Mouse (Mus musculus) neural tube, embryonic 15.5 days (tissue): Measurements from ENCODE around the gene Erc2. TPM values are rescaled to one million over a fixed set of nuclear protein-coding genes. Genes with fewer than 3 reads are reported as not detected.

ENCODE experiments used
- ATAC-seq: fragments of 200-750 bp; cut with Nextera tagmentation; 2 replicates; pipeline ENCODE4 v1.8.0; 2017; ENCODE audit warnings: mild to moderate bottlenecking, moderate TSS enrichment, moderate library complexity; ENCODE audit not compliant: low FRiP score
- H3K27ac ChIP-seq: fragments of 300-500 bp; sonication (generic); replicated peaks from 2 replicates; pipeline ENCODE4 v1.5.1; 2015; ENCODE audit warnings: mild to moderate bottlenecking, inconsistent platforms
- H3K27me3 ChIP-seq: fragments of 300-500 bp; sonication (generic); replicated peaks from 2 replicates; pipeline ENCODE4 v1.6.1; 2015; ENCODE audit warnings: inconsistent platforms
- H3K36me3 ChIP-seq: fragments of 300-500 bp; sonication (generic); 2 replicates; pipeline ENCODE4 v1.6.1; 2015; ENCODE audit warnings: inconsistent platforms
- H3K4me1 ChIP-seq: fragments of 300-500 bp; sonication (generic); 2 replicates; pipeline ENCODE4 v1.6.1; 2015; ENCODE audit warnings: inconsistent platforms
- H3K4me2 ChIP-seq: fragments of 300-500 bp; sonication (generic); 2 replicates; pipeline ENCODE4 v1.6.1; 2015; ENCODE audit warnings: inconsistent platforms, mild to moderate bottlenecking, moderate library complexity
- H3K4me3 ChIP-seq: fragments of 300-500 bp; sonication (generic); replicated peaks from 2 replicates; pipeline ENCODE4 v1.5.1; 2015; ENCODE audit warnings: mild to moderate bottlenecking, inconsistent platforms
- H3K9ac ChIP-seq: fragments of 300-500 bp; sonication (generic); replicated peaks from 2 replicates; pipeline ENCODE4 v1.6.1; 2015; ENCODE audit warnings: mild to moderate bottlenecking, inconsistent platforms
- H3K9me3 ChIP-seq: fragments of 300-500 bp; sonication (generic); replicated peaks from 2 replicates; pipeline ENCODE4 v1.6.1; 2016; ENCODE audit warnings: inconsistent platforms
- WGBS: fragments of 180-500 bp; shearing (Covaris S2); methylation state at CpG from one replicate; pipeline ENCODE4 v1.1.7; 2015; ENCODE audit warnings: mixed read lengths; 5-methylcytosine and 5-hydroxymethylcytosine counted together
- polyA plus RNA-seq: library from polyadenylated mRNA; unstranded; fragments of >200 nt; fragmentation: Nextera tagmentation; extraction: Ambion mirVana; gene quantifications from 2 replicates; pipeline ENCODE4 v1.2.1, GENCODE M21; 2015

Gene Erc2
- polyA plus RNA-seq, 1 experiment from 2014 or later: 80.3 TPM

GRCm38 (mm10) chr14:28278951-28279350, 656.7 kb downstream of the Erc2 start:
- 91% methylated on average over 6 of the region's 6 CpGs for WGBS

GRCm38 (mm10) chr14:28280376-28280775, 658.1 kb downstream of the Erc2 start:
- no peaks in the 10 kb centered on the region for H3K36me3 ChIP-seq
- no peak overlapping the region for H3K4me2 ChIP-seq
- H3K27me3 ChIP-seq: no peaks in the 10 kb centered on the region
- no peak overlapping the region for H3K9ac ChIP-seq
- no peak for ATAC-seq
- H3K9me3 ChIP-seq: no peaks in the 10 kb centered on the region
- H3K4me3 ChIP-seq: no peak overlapping the region
- 78% methylated on average over 1 of the region's 1 CpGs for WGBS
- no peak overlapping the region for H3K27ac ChIP-seq
- no peaks in the 10 kb centered on the region for H3K4me1 ChIP-seq

More at GRCm38 (mm10) chr14:28278951-28279350, 656.7 kb downstream of the Erc2 start:
- Histone ChIP-seq H3K27ac (no peak overlapping the region), H3K4me1 (no peaks in the 10 kb centered on the region), H3K9ac (no peak overlapping the region), H3K4me2 (no peak overlapping the region), H3K36me3 (no peaks in the 10 kb centered on the region), H3K4me3 (no peak overlapping the region), H3K27me3 (no peaks in the 10 kb centered on the region), H3K9me3 (no peaks in the 10 kb centered on the region)
- ATAC-seq: no peak

- Histone ChIP-seq H3K4me1 (no peaks in the 10 kb centered on the region), H3K9me3 (no peaks in the 10 kb centered on the region), H3K36me3 (no peaks in the 10 kb centered on the region), H3K9ac (no peak overlapping the region), H3K27me3 (no peaks in the 10 kb centered on the region), H3K4me3 (no peak overlapping the region), H3K4me2 (no peak overlapping the region), H3K27ac (no peak overlapping the region)
- WGBS: 100% methylated on average over 1 of the region's 1 CpGs
- no peak for ATAC-seq
Observed at GRCm38 (mm10) chr14:28283319-28284095, 661.3 kb downstream of the Erc2 start.

- Histone ChIP-seq H3K4me1 (no peaks in the 10 kb centered on the region), H3K36me3 (no peaks in the 10 kb centered on the region)
- ATAC-seq: no peak
Observed at GRCm38 (mm10) chr14:28286511-28286910, 664.3 kb downstream of the Erc2 start.

GRCm38 (mm10) chr14:28288196-28288595, 666.0 kb downstream of the Erc2 start:
- H3K27me3 ChIP-seq: no peaks in the 10 kb centered on the region
- H3K4me2 ChIP-seq: no peak overlapping the region
- no peak overlapping the region for H3K9ac ChIP-seq
- H3K9me3 ChIP-seq: no peaks in the 10 kb centered on the region
- WGBS: 92% methylated on average over 2 of the region's 2 CpGs
- H3K4me1 ChIP-seq: no peaks in the 10 kb centered on the region
- no peaks in the 10 kb centered on the region for H3K36me3 ChIP-seq
- no peak overlapping the region for H3K4me3 ChIP-seq
- no peak for ATAC-seq
- H3K27ac ChIP-seq: no peak overlapping the region

More at GRCm38 (mm10) chr14:28286511-28286910, 664.3 kb downstream of the Erc2 start:
- Histone ChIP-seq H3K9ac (no peak overlapping the region), H3K27me3 (no peaks in the 10 kb centered on the region), H3K4me3 (no peak overlapping the region), H3K9me3 (no peaks in the 10 kb centered on the region), H3K4me2 (no peak overlapping the region), H3K27ac (no peak overlapping the region)

- no peaks in the 10 kb centered on the region for H3K36me3 ChIP-seq
Observed at GRCm38 (mm10) chr14:28288926-28289325, 666.7 kb downstream of the Erc2 start.

DNA sequence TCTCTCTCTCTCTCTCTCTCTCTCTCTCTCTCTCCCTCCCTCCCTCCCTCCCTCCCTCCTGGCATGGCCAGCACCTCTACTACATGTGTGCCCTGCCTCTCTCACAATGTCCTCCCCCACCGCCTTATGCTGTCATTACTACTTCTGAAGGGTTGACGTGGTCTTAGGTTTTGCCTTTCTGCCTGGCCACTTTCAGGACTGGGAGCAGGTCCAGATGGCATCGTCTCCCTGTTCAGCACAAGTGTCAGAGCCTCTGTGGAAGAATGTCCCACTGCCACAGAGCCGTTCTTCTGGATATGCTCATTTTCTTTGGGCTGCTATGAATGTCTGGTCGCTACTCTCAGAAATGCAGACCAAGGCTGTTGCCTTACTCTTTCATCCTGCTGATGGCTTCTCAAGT, 671.7 kb downstream of the Erc2 start:
- H3K4me1 ChIP-seq: no peaks in the 10 kb centered on the region
- no peak for ATAC-seq
- H3K9me3 ChIP-seq: no peaks in the 10 kb centered on the region
- WGBS: 88% methylated on average over 5 of the region's 5 CpGs
- H3K9ac ChIP-seq: no peak overlapping the region
- H3K27me3 ChIP-seq: no peaks in the 10 kb centered on the region
- H3K27ac ChIP-seq: no peak overlapping the region
- H3K4me2 ChIP-seq: no peak overlapping the region
- no peak overlapping the region for H3K4me3 ChIP-seq
- no peaks in the 10 kb centered on the region for H3K36me3 ChIP-seq

More at GRCm38 (mm10) chr14:28288926-28289325, 666.7 kb downstream of the Erc2 start:
- Histone ChIP-seq H3K27me3 (no peaks in the 10 kb centered on the region), H3K9me3 (no peaks in the 10 kb centered on the region), H3K4me2 (no peak overlapping the region), H3K4me1 (no peaks in the 10 kb centered on the region), H3K27ac (no peak overlapping the region), H3K9ac (no peak overlapping the region), H3K4me3 (no peak overlapping the region)
- ATAC-seq: no peak
- WGBS: 86% methylated on average over 2 of the region's 2 CpGs

- Histone ChIP-seq H3K27ac (no peak overlapping the region), H3K9me3 (no peaks in the 10 kb centered on the region), H3K4me3 (no peak overlapping the region), H3K4me1 (no peaks in the 10 kb centered on the region), H3K27me3 (no peaks in the 10 kb centered on the region), H3K9ac (no peak overlapping the region), H3K4me2 (no peak overlapping the region), H3K36me3 (no peaks in the 10 kb centered on the region)
- 70% methylated on average over 4 of the region's 4 CpGs for WGBS
- ATAC-seq: no peak
Observed at GRCm38 (mm10) chr14:28295145-28295544, 672.9 kb downstream of the Erc2 start.

DNA sequence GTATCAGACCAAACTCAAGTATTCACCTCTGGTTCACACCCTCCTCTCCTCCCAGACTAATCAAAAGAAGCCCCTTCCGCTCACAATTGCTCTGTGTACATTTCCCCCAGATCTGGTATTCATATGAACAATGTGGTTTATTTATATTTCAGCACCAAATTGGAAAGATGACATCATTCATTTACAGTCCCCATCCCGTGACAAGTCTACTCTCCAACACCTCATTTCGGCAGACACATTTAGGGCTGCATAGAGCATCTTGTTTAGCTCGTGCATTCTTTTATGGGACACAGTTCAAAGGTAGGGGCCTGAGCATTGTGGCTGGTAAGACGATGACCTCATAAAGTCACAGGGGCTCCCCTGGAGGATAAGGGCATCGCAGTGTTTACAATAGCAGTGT, 677.9 kb downstream of the Erc2 start:
- no peak for ATAC-seq
- 0 out of 2 replicates have a peak, but pooled peaks cover 5% of the 10 kb centered on the region for H3K36me3 ChIP-seq
- 44% methylated on average over 6 of the region's 6 CpGs for WGBS
- no peak overlapping the region for H3K4me3 ChIP-seq
- H3K9ac ChIP-seq: no peak overlapping the region
- H3K9me3 ChIP-seq: no peaks in the 10 kb centered on the region
- H3K27ac ChIP-seq: no peak overlapping the region
- H3K4me2 ChIP-seq: no peak overlapping the region
- H3K4me1 ChIP-seq: no peaks in the 10 kb centered on the region
- H3K27me3 ChIP-seq: no peaks in the 10 kb centered on the region

DNA sequence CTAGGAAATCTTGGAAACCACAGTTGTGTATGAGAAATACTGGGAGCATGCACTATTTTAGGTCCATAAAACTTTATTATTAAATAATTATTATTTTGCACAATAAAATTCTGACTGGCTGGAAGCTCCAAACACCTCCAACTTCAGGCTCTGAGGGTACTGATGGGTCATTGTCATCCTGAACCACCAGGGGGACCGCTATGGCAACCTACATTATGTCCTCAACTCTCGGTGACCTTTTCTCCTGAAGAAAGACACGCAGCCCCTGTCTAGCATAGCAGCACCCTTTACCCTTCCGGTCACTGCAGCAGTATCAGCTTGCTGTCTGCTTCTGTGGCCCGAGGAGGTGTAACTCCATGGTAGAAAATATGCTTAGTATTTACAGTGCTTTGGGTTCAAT, 679.0 kb downstream of the Erc2 start:
- Histone ChIP-seq H3K27me3 (no peaks in the 10 kb centered on the region), H3K4me3 (no peak overlapping the region), H3K36me3 (0 out of 2 replicates have a peak, but pooled peaks cover 5% of the 10 kb centered on the region), H3K4me2 (no peak overlapping the region), H3K9me3 (no peaks in the 10 kb centered on the region), H3K9ac (no peak overlapping the region), H3K27ac (no peak overlapping the region), H3K4me1 (no peaks in the 10 kb centered on the region)
- ATAC-seq: no peak
- 58% methylated on average over 5 of the region's 5 CpGs for WGBS

DNA sequence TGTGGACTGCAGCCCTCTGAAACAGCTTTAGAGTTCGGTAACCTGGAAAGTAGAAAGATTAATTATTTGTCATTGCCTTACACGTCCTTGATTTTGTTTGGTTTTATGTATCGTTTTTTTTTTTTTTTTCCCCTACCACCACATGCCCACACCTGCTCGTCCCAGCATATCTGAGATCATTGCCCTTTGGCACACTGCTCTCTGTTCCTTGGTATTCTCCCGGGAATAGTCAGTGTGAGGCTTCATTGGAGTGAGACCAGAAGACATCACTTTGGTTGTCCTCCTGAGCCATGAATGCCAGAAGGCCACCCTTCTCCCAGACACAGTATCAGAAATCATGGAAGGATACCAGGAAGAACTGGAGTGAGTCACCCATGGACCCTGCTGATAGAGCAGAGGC, 681.9 kb downstream of the Erc2 start:
- no peak overlapping the region for H3K4me2 ChIP-seq
- no peaks in the 10 kb centered on the region for H3K27me3 ChIP-seq
- WGBS: 74% methylated on average over 5 of the region's 5 CpGs
- H3K9me3 ChIP-seq: no peaks in the 10 kb centered on the region
- H3K4me3 ChIP-seq: no peak overlapping the region
- H3K9ac ChIP-seq: no peak overlapping the region
- no peak overlapping the region for H3K27ac ChIP-seq
- no peaks in the 10 kb centered on the region for H3K4me1 ChIP-seq
- 0 out of 2 replicates have a peak, but pooled peaks cover 5% of the 10 kb centered on the region for H3K36me3 ChIP-seq
- ATAC-seq: no peak

GRCm38 (mm10) chr14:28308661-28309060, 686.4 kb downstream of the Erc2 start:
- WGBS: 72% methylated on average over 1 of the region's 1 CpGs
- Histone ChIP-seq H3K27me3 (no peaks in the 10 kb centered on the region), H3K4me3 (no peak overlapping the region), H3K9ac (no peak overlapping the region), H3K4me1 (no peaks in the 10 kb centered on the region), H3K36me3 (0 out of 2 replicates have a peak, but pooled peaks cover 5% of the 10 kb centered on the region), H3K27ac (no peak overlapping the region), H3K4me2 (no peak overlapping the region), H3K9me3 (no peaks in the 10 kb centered on the region)
- no peak for ATAC-seq
